Mouse (Mus musculus) small intestine, adult 2 months (tissue): ENCODE data around the gene Znrf2. TPM values are rescaled to one million over a fixed set of nuclear protein-coding genes. Genes with fewer than 3 reads are reported as not detected.

Source experiments
- H3K27ac ChIP-seq: fragments of 200-500 bp; 2 replicates; pipeline ENCODE4 v1.5.1; 2012; ENCODE audit warnings: low read depth, low read length, control low read depth, inconsistent platforms; ENCODE audit not compliant: insufficient read depth
- H3K27me3 ChIP-seq: fragments of 200-500 bp; 2 replicates; pipeline ENCODE4 v1.6.1; 2012; ENCODE audit warnings: mild to moderate bottlenecking, moderate library complexity, low read length, inconsistent platforms; ENCODE audit not compliant: control insufficient read depth, insufficient read depth
- H3K36me3 ChIP-seq: fragments of 200-500 bp; 2 replicates; pipeline ENCODE4 v1.6.1; 2012; ENCODE audit warnings: mild to moderate bottlenecking, low read length, control low read depth, inconsistent platforms; ENCODE audit not compliant: control insufficient read depth, insufficient read depth
- H3K4me1 ChIP-seq: fragments of 200-500 bp; 2 replicates; pipeline ENCODE4 v1.6.1; 2012; ENCODE audit warnings: low read length, inconsistent platforms, mixed read lengths; ENCODE audit not compliant: control insufficient read depth, insufficient read depth, insufficient read length
- H3K4me3 ChIP-seq: fragments of 200-500 bp; 2 replicates; pipeline ENCODE4 v1.5.1; 2012; ENCODE audit warnings: low read depth, mild to moderate bottlenecking, control low read depth, inconsistent platforms, low read length, moderate library complexity
- CTCF ChIP-seq: fragments of 200-500 bp; IDR thresholded peaks from 2 replicates; pipeline ENCODE4 v1.5.1; 2012; ENCODE audit warnings: low read depth, mild to moderate bottlenecking, control low read depth, inconsistent platforms, low read length, moderate library complexity, mixed read lengths; ENCODE audit not compliant: insufficient replicate concordance, insufficient read length; ENCODE audit errors: extremely low read depth
- POLR2A ChIP-seq: fragments of 200-500 bp; IDR thresholded peaks from 2 replicates; pipeline ENCODE4 v1.6.1; 2012; ENCODE audit warnings: low read depth, mild to moderate bottlenecking, control low read depth, inconsistent platforms, low read length, moderate library complexity
- WGBS: fragments of 180-500 bp; shearing (Covaris S2); methylation state at CpG from one replicate; pipeline ENCODE4 v1.1.7; 2018; 5-methylcytosine and 5-hydroxymethylcytosine counted together
- polyA plus RNA-seq: library from polyadenylated mRNA; depleted of rRNA; stranded (reverse); fragments of >200 nt; gene quantifications from 2 replicates; pipeline ENCODE4 v1.2.3, GENCODE M21; 2012

Gene Znrf2
- polyA plus RNA-seq, 1 experiment = 7.0 TPM

GRCm38 (mm10) chr6:54866731-54867410 lies 50.2 kb downstream of the Znrf2 start:
- no peak for TF ChIP-seq CTCF
- TF ChIP-seq POLR2A = no peak
- H3K4me1 ChIP-seq = no peaks in the 10 kb centered on the region
- H3K27ac ChIP-seq = no peak overlapping the region
- H3K36me3 ChIP-seq = no peaks in the 10 kb centered on the region
- H3K27me3 ChIP-seq = no peaks in the 10 kb centered on the region
- no peak overlapping the region for H3K4me3 ChIP-seq
- WGBS = 43% methylated on average over 5 of the region's 5 CpGs

GRCm38 (mm10) chr6:54867411-54867745 lies 50.7 kb downstream of the Znrf2 start:
- 79% methylated on average over 4 of the region's 4 CpGs for WGBS
- TF ChIP-seq CTCF (no peak), POLR2A (no peak)

GRCm38 (mm10) chr6:54873029-54873428 lies 56.3 kb downstream of the Znrf2 start:
- 74% methylated on average over 5 of the region's 5 CpGs for WGBS

More at GRCm38 (mm10) chr6:54867411-54867745, 50.7 kb downstream of the Znrf2 start:
- Histone ChIP-seq H3K27ac (no peak overlapping the region), H3K36me3 (no peaks in the 10 kb centered on the region), H3K4me3 (no peak overlapping the region), H3K27me3 (no peaks in the 10 kb centered on the region), H3K4me1 (no peaks in the 10 kb centered on the region)

GRCm38 (mm10) chr6:54876782-54877181 lies 60.1 kb downstream of the Znrf2 start:
- Histone ChIP-seq H3K27ac (no peak overlapping the region), H3K27me3 (no peaks in the 10 kb centered on the region), H3K36me3 (peaks cover 5% of the 10 kb centered on the region), H3K4me3 (no peak overlapping the region), H3K4me1 (peaks cover 3% of the 10 kb centered on the region; the same call in 1 of the 2 replicates)
- TF ChIP-seq POLR2A = no peak
- TF ChIP-seq CTCF = no peak
- WGBS = 32% methylated on average over 5 of the region's 5 CpGs

More at GRCm38 (mm10) chr6:54873029-54873428, 56.3 kb downstream of the Znrf2 start:
- H3K4me1 ChIP-seq = peaks cover 3% of the 10 kb centered on the region; the same call in 1 of the 2 replicates
- no peaks in the 10 kb centered on the region for H3K27me3 ChIP-seq
- no peak overlapping the region for H3K4me3 ChIP-seq
- H3K36me3 ChIP-seq = no peaks in the 10 kb centered on the region
- TF ChIP-seq POLR2A (no peak), CTCF (no peak)
- H3K27ac ChIP-seq = no peak overlapping the region

GRCm38 (mm10) chr6:54877651-54878050 lies 60.9 kb downstream of the Znrf2 start:
- Histone ChIP-seq H3K4me1 (peaks cover 3% of the 10 kb centered on the region; the same call in 1 of the 2 replicates), H3K27ac (no peak overlapping the region), H3K27me3 (no peaks in the 10 kb centered on the region), H3K4me3 (no peak overlapping the region), H3K36me3 (peaks cover 6% of the 10 kb centered on the region)
- WGBS = 91% methylated on average over 3 of the region's 3 CpGs
- TF ChIP-seq CTCF = no peak
- no peak for TF ChIP-seq POLR2A

GRCm38 (mm10) chr6:54878546-54878945 lies 61.8 kb downstream of the Znrf2 start:
- TF ChIP-seq CTCF = no peak
- TF ChIP-seq POLR2A = no peak
- peaks cover 3% of the 10 kb centered on the region; the same call in 1 of the 2 replicates for H3K4me1 ChIP-seq
- H3K27ac ChIP-seq = no peak overlapping the region
- no peak overlapping the region for H3K4me3 ChIP-seq
- H3K36me3 ChIP-seq = peaks cover 6% of the 10 kb centered on the region
- H3K27me3 ChIP-seq = no peaks in the 10 kb centered on the region

- WGBS = 97% methylated on average over 4 of the region's 4 CpGs
- no peak overlapping the region for H3K4me3 ChIP-seq
- TF ChIP-seq CTCF = no peak
- no peak for TF ChIP-seq POLR2A
- peaks cover 6% of the 10 kb centered on the region for H3K36me3 ChIP-seq
- no peak overlapping the region for H3K27ac ChIP-seq
- H3K4me1 ChIP-seq = peaks cover 3% of the 10 kb centered on the region; the same call in 1 of the 2 replicates
- no peaks in the 10 kb centered on the region for H3K27me3 ChIP-seq
Measured at GRCm38 (mm10) chr6:54880086-54880485, 63.4 kb downstream of the Znrf2 start.
